Mouse (Mus musculus): Measurements from ENCODE around the gene Mtss1l. TPM values are rescaled to one million over a fixed set of nuclear protein-coding genes. Genes with fewer than 3 reads are reported as not detected.

Gene Mtss1l
- polyA plus RNA-seq, 1 experiment from 2014 or later: 0.89 TPM

GRCm38 (mm10) chr8:110721606-110722413 lies 534 bp downstream of the Mtss1l start:
- H3K27me3 ChIP-seq: peaks cover 52% of the 10 kb centered on the region
- H3K27ac ChIP-seq: no peak overlapping the region
- H3K36me3 ChIP-seq: no peaks in the 10 kb centered on the region
- no peaks in the 10 kb centered on the region for H3K9me3 ChIP-seq (replicated peaks)
- peak overlapping the region; percentile 59 for H3K9ac ChIP-seq
- WGBS (ENCODE audit: insufficient replicate concordance): 3% methylated on average over 50 of the region's 59 CpGs
- H3K4me2 ChIP-seq: peak overlapping the region; percentile 71
- H3K4me3 ChIP-seq (replicated peaks): peak overlapping the region; percentile 61
- ATAC-seq (ENCODE audit: low read depth): peak; percentile 32
- H3K4me1 ChIP-seq (replicated peaks): peaks cover 52% of the 10 kb centered on the region
- no peak for DNase-seq

GRCm38 (mm10) chr8:110722414-110723011 lies 1.2 kb downstream of the Mtss1l start:
- H3K36me3 ChIP-seq: no peaks in the 10 kb centered on the region
- peaks cover 52% of the 10 kb centered on the region for H3K4me1 ChIP-seq (replicated peaks)
- H3K27ac ChIP-seq: no peak overlapping the region
- H3K4me3 ChIP-seq (replicated peaks): peak overlapping the region; percentile 61
- no peak for DNase-seq
- ATAC-seq (ENCODE audit: low read depth): no peak
- H3K4me2 ChIP-seq: peak overlapping the region; percentile 71
- peak overlapping the region; percentile 47 for H3K9ac ChIP-seq
- 54% methylated on average over 11 of the region's 11 CpGs for WGBS (ENCODE audit: insufficient replicate concordance)
- H3K27me3 ChIP-seq: peaks cover 52% of the 10 kb centered on the region
- H3K9me3 ChIP-seq (replicated peaks): no peaks in the 10 kb centered on the region

- Histone ChIP-seq H3K27me3 (peaks cover 47% of the 10 kb centered on the region), H3K36me3 (peaks cover 6% of the 10 kb centered on the region; the same call in 1 of the 2 replicates), H3K4me2 (no peak overlapping the region), H3K27ac (no peak overlapping the region), H3K4me3 (replicated peaks) (no peak overlapping the region), H3K9ac (no peak overlapping the region), H3K4me1 (replicated peaks) (peaks cover 37% of the 10 kb centered on the region), H3K9me3 (replicated peaks) (no peaks in the 10 kb centered on the region)
- ATAC-seq (ENCODE audit: low read depth) (no peak), DNase-seq (no peak)
- 65% methylated on average over 3 of the region's 3 CpGs for WGBS (ENCODE audit: insufficient replicate concordance)
Measured at GRCm38 (mm10) chr8:110724493-110724892, 3.2 kb downstream of the Mtss1l start.

GRCm38 (mm10) chr8:110725084-110725838 lies 4.0 kb downstream of the Mtss1l start:
- ATAC-seq (ENCODE audit: low read depth): no peak; the same call in 1 of the 2 replicates
- peaks cover 12% of the 10 kb centered on the region; the same call in 1 of the 2 replicates for H3K36me3 ChIP-seq
- H3K27me3 ChIP-seq: peaks cover 40% of the 10 kb centered on the region
- H3K4me1 ChIP-seq (replicated peaks): peaks cover 30% of the 10 kb centered on the region
- H3K9me3 ChIP-seq (replicated peaks): no peaks in the 10 kb centered on the region
- no peak overlapping the region for H3K4me3 ChIP-seq (replicated peaks)
- H3K4me2 ChIP-seq: no peak overlapping the region
- DNase-seq: no peak
- peak overlapping the region; percentile 29; the same call in 1 of the 2 replicates for H3K27ac ChIP-seq
- WGBS (ENCODE audit: insufficient replicate concordance): 49% methylated on average over 7 of the region's 7 CpGs
- no peak overlapping the region for H3K9ac ChIP-seq

- Histone ChIP-seq H3K27ac (no peak overlapping the region), H3K4me1 (replicated peaks) (peaks cover 30% of the 10 kb centered on the region), H3K27me3 (peaks cover 23% of the 10 kb centered on the region), H3K4me2 (no peak overlapping the region), H3K9me3 (replicated peaks) (no peaks in the 10 kb centered on the region), H3K9ac (no peak overlapping the region), H3K4me3 (replicated peaks) (no peak overlapping the region), H3K36me3 (peaks cover 18% of the 10 kb centered on the region; the same call in 1 of the 2 replicates)
- ATAC-seq (ENCODE audit: low read depth): no peak
- 13% methylated on average over 18 of the region's 18 CpGs for WGBS (ENCODE audit: insufficient replicate concordance)
- DNase-seq: peak; percentile 23
Measured at GRCm38 (mm10) chr8:110726893-110727292, 5.6 kb downstream of the Mtss1l start.

GRCm38 (mm10) chr8:110731346-110731859 lies 10.1 kb downstream of the Mtss1l start:
- Histone ChIP-seq H3K4me3 (replicated peaks) (no peak overlapping the region), H3K27me3 (no peaks in the 10 kb centered on the region), H3K36me3 (peaks cover 19% of the 10 kb centered on the region; the same call in 1 of the 2 replicates), H3K9me3 (replicated peaks) (no peaks in the 10 kb centered on the region), H3K4me2 (no peak overlapping the region), H3K27ac (no peak overlapping the region), H3K4me1 (replicated peaks) (no peaks in the 10 kb centered on the region), H3K9ac (no peak overlapping the region)
- WGBS (ENCODE audit: insufficient replicate concordance): 69% methylated on average over 8 of the region's 8 CpGs
- ATAC-seq (ENCODE audit: low read depth) (no peak), DNase-seq (no peak)

GRCm38 (mm10) chr8:110733036-110733435 lies 11.8 kb downstream of the Mtss1l start:
- Histone ChIP-seq H3K27me3 (no peaks in the 10 kb centered on the region), H3K36me3 (peaks cover 23% of the 10 kb centered on the region), H3K9ac (no peak overlapping the region), H3K27ac (no peak overlapping the region), H3K9me3 (replicated peaks) (no peaks in the 10 kb centered on the region), H3K4me3 (replicated peaks) (no peak overlapping the region), H3K4me1 (replicated peaks) (no peaks in the 10 kb centered on the region), H3K4me2 (no peak overlapping the region)
- DNase-seq (no peak), ATAC-seq (ENCODE audit: low read depth) (no peak)
- WGBS (ENCODE audit: insufficient replicate concordance): 73% methylated on average over 8 of the region's 8 CpGs

- Histone ChIP-seq H3K27me3 (no peaks in the 10 kb centered on the region), H3K36me3 (peaks cover 18% of the 10 kb centered on the region), H3K4me3 (replicated peaks) (no peak overlapping the region), H3K4me1 (replicated peaks) (no peaks in the 10 kb centered on the region), H3K9me3 (replicated peaks) (no peaks in the 10 kb centered on the region), H3K27ac (no peak overlapping the region), H3K9ac (no peak overlapping the region), H3K4me2 (no peak overlapping the region)
- DNase-seq (no peak), ATAC-seq (ENCODE audit: low read depth) (no peak)
- 87% methylated on average over 34 of the region's 35 CpGs for WGBS (ENCODE audit: insufficient replicate concordance)
Measured at GRCm38 (mm10) chr8:110738591-110739195, 17.4 kb downstream of the Mtss1l start.

GRCm38 (mm10) chr8:110740629-110741175 lies 19.4 kb downstream of the Mtss1l start:
- Histone ChIP-seq H3K36me3 (peaks cover 18% of the 10 kb centered on the region), H3K4me3 (replicated peaks) (no peak overlapping the region), H3K4me2 (no peak overlapping the region), H3K27ac (no peak overlapping the region), H3K9me3 (replicated peaks) (no peaks in the 10 kb centered on the region), H3K4me1 (replicated peaks) (no peaks in the 10 kb centered on the region), H3K9ac (no peak overlapping the region), H3K27me3 (no peaks in the 10 kb centered on the region)
- no peak for DNase-seq
- WGBS (ENCODE audit: insufficient replicate concordance): 64% methylated on average over 5 of the region's 5 CpGs
- no peak for ATAC-seq (ENCODE audit: low read depth)

GRCm38 (mm10) chr8:110741816-110742451 lies 20.7 kb downstream of the Mtss1l start:
- ATAC-seq (ENCODE audit: low read depth) (no peak), DNase-seq (no peak)
- 59% methylated on average over 15 of the region's 15 CpGs for WGBS (ENCODE audit: insufficient replicate concordance)
- Histone ChIP-seq H3K27ac (no peak overlapping the region), H3K36me3 (peaks cover 18% of the 10 kb centered on the region), H3K4me3 (replicated peaks) (no peak overlapping the region), H3K4me2 (no peak overlapping the region), H3K27me3 (0 out of 2 replicates have a peak, but pooled peaks cover 3% of the 10 kb centered on the region), H3K9ac (no peak overlapping the region), H3K9me3 (replicated peaks) (no peaks in the 10 kb centered on the region), H3K4me1 (replicated peaks) (no peaks in the 10 kb centered on the region)
